ENCODE assay signal across 9 mouse cellular contexts in genomic region chr2:25291184-25292053, GRCm38 (mm10). TPM values are rescaled to one million over a fixed set of nuclear protein-coding genes. Genes with fewer than 3 reads are reported as not detected.
DNase-seq lines count a peak whose midpoint lies in the region; ATAC-seq and TF ChIP-seq lines count a peak whose summit lies in the region.
"Had no signal": no experiment of that assay in that cellular context is flagged by ENCODE, and none has a peak within 500 bp of the region (broad histone marks: within the 10 kb centered on the region; RNA-seq: fewer than 3 reads in every experiment).

No protein-coding gene starts in this region.

- H3K9ac ChIP-seq in heart, embryonic 16.5 days (ENCODE audit: low read length) = no peak overlapping the region
- no peak overlapping the region for H3K9ac ChIP-seq in liver, embryonic 16.5 days (ENCODE audit: low read depth, low read length)

- H3K4me1 ChIP-seq in testis, adult 2 months (ENCODE audit: control insufficient read depth, insufficient read depth, low read length) = peaks cover 8% of the 10 kb centered on the region
- peaks cover 13% of the 10 kb centered on the region for H3K4me1 ChIP-seq in heart, embryonic 16.5 days (ENCODE audit: control insufficient read depth, insufficient read depth, low read length)
- H3K4me1 ChIP-seq in liver, embryonic 16.5 days (ENCODE audit: control insufficient read depth, low read depth, low read length) = peaks cover 3% of the 10 kb centered on the region

- peak overlapping the region; percentile 76 for H3K4me3 ChIP-seq in testis, adult 2 months (ENCODE audit: control insufficient read depth, low read depth, low read length)
- peak overlapping the region; percentile 41 for H3K4me3 ChIP-seq in heart, embryonic 16.5 days (ENCODE audit: low read length)
- no peak overlapping the region; the same call in 1 of the 2 replicates for H3K4me3 ChIP-seq in liver, embryonic 16.5 days (ENCODE audit: low read depth, low read length)

- no peaks in the 10 kb centered on the region for H3K36me3 ChIP-seq in testis, adult 2 months (ENCODE audit: control insufficient read depth, insufficient read depth, low read length)
- H3K36me3 ChIP-seq in heart, embryonic 16.5 days (ENCODE audit: control insufficient read depth, insufficient read depth) = no peaks in the 10 kb centered on the region
- no peaks in the 10 kb centered on the region for H3K36me3 ChIP-seq in liver, embryonic 16.5 days (ENCODE audit: control insufficient read depth, insufficient read depth)

- TF ChIP-seq CTCF in testis, adult 2 months (IDR thresholded peaks at IDR 0.05; ENCODE audit: control insufficient read depth, insufficient read depth, insufficient replicate concordance, low read depth, low read length) = no peak

- H3K27me3 ChIP-seq in testis, adult 2 months (ENCODE audit: control insufficient read depth, insufficient read depth, low read length) = no peaks in the 10 kb centered on the region
- H3K27me3 ChIP-seq in heart, embryonic 16.5 days (ENCODE audit: control insufficient read depth, insufficient read depth, low read length) = peaks cover 82% of the 10 kb centered on the region
- peaks cover 57% of the 10 kb centered on the region for H3K27me3 ChIP-seq in liver, embryonic 16.5 days (ENCODE audit: control insufficient read depth, insufficient read depth, low read depth, low read length)

- ATAC-seq in heart, embryonic 16.5 days (replicated peaks; ENCODE audit: extremely low read depth, insufficient read depth, low FRiP score) = no peak
- ATAC-seq in liver, embryonic 16.5 days (ENCODE audit: low read depth) = no peak

- DNase-seq in testis, postnatal 14 days (ENCODE audit: low spot score) = no peak
- DNase-seq in thymus, postnatal 10 days (ENCODE audit: low spot score in 2 of 2) = no peak
- DNase-seq in spleen, postnatal 14 days (ENCODE audit: low spot score in 2 of 2) = no peak
- DNase-seq in right cerebral cortex, postnatal 36 days (ENCODE audit: low spot score in 2 of 2) = no peak
- DNase-seq in gastrocnemius, postnatal 4 days (ENCODE audit: low spot score in 2 of 2) = no peak

- no peak for TF ChIP-seq POLR2A in testis, adult 2 months (IDR thresholded peaks at IDR 0.05; ENCODE audit: control insufficient read depth, low read depth, low read length)

- 8% methylated on average over 32 of the region's 32 CpGs for WGBS in heart, embryonic 16.5 days
- 10% methylated on average over 32 of the region's 32 CpGs for WGBS in liver, embryonic 16.5 days (ENCODE audit: insufficient replicate concordance)

- no peak overlapping the region for H3K27ac ChIP-seq in testis, adult 2 months (ENCODE audit: control insufficient read depth, insufficient read depth, low read depth, low read length)
- no peak overlapping the region for H3K27ac ChIP-seq in heart, embryonic 16.5 days (ENCODE audit: low read length)
- no peak overlapping the region for H3K27ac ChIP-seq in liver, embryonic 16.5 days (ENCODE audit: low read length)

- H3K9me3 ChIP-seq in heart, embryonic 16.5 days (replicated peaks; ENCODE audit: control insufficient read depth, low read length) = no peaks in the 10 kb centered on the region
- no peaks in the 10 kb centered on the region for H3K9me3 ChIP-seq in liver, embryonic 16.5 days (replicated peaks; ENCODE audit: control insufficient read depth, low read length)

- no peak overlapping the region for H3K4me2 ChIP-seq in heart, embryonic 16.5 days (ENCODE audit: low read depth, low read length)
- H3K4me2 ChIP-seq in liver, embryonic 16.5 days (ENCODE audit: low read depth, low read length) = 0 out of 2 replicates have a peak overlapping the region, but pooled peaks have one; percentile 50

RNA-seq across cellular contexts. Expression of gene Lrrc26, which starts 1.7 kb away (rescaled TPM):
- polyA plus RNA-seq in testis, adult 2 months (2012; rRNA removed) = 3.5 and 4.3 TPM in 2 replicates
- 0.89 and 1.2 TPM in 2 replicates for polyA plus RNA-seq in heart, embryonic 16.5 days (2015; fragmentation: Nextera tagmentation; extraction: Ambion mirVana)
- not detected in 2 replicates for polyA plus RNA-seq in liver, embryonic 16.5 days (2015; fragmentation: Nextera tagmentation; extraction: Ambion mirVana)
- not detected for total RNA-seq in gastrocnemius, postnatal 4 days (2021)
- total RNA-seq: adrenal gland, postnatal 36 days had no signal

RNA-seq across cellular contexts. Expression of gene Tmem210, which starts 3.5 kb away (rescaled TPM):
- polyA plus RNA-seq in testis, adult 2 months (2012; rRNA removed) = 830 and 870 TPM in 2 replicates
- polyA plus RNA-seq in heart, embryonic 16.5 days (2015; fragmentation: Nextera tagmentation; extraction: Ambion mirVana) = not detected in 2 replicates
- polyA plus RNA-seq in liver, embryonic 16.5 days (2015; fragmentation: Nextera tagmentation; extraction: Ambion mirVana) = not detected in 2 replicates
- total RNA-seq in gastrocnemius, postnatal 4 days (2021) = not detected
- total RNA-seq: adrenal gland, postnatal 36 days had no signal

RNA-seq across cellular contexts. Expression of gene Anapc2, which starts 19.1 kb away (rescaled TPM):
- 29.3 and 32.3 TPM in 2 replicates for polyA plus RNA-seq in testis, adult 2 months (2012; rRNA removed)
- polyA plus RNA-seq in heart, embryonic 16.5 days (2015; fragmentation: Nextera tagmentation; extraction: Ambion mirVana) = 80.5 and 86.6 TPM in 2 replicates
- 40.1 and 40.5 TPM in 2 replicates for polyA plus RNA-seq in liver, embryonic 16.5 days (2015; fragmentation: Nextera tagmentation; extraction: Ambion mirVana)
- 10 to 100 TPM; 64.9 to 69.0 TPM for total RNA-seq in gastrocnemius, postnatal 4 days (2021)

RNA-seq across cellular contexts. Expression of gene Ssna1, which starts 19.2 kb away (rescaled TPM):
- 54.9 and 64.2 TPM in 2 replicates for polyA plus RNA-seq in testis, adult 2 months (2012; rRNA removed)
- polyA plus RNA-seq in heart, embryonic 16.5 days (2015; fragmentation: Nextera tagmentation; extraction: Ambion mirVana) = 154 and 157 TPM in 2 replicates
- polyA plus RNA-seq in liver, embryonic 16.5 days (2015; fragmentation: Nextera tagmentation; extraction: Ambion mirVana) = 94.7 and 111 TPM in 2 replicates
- 10 to 100 TPM; 55.9 to 58.1 TPM for total RNA-seq in gastrocnemius, postnatal 4 days (2021)

RNA-seq across cellular contexts. Expression of gene Grin1, which starts 27.6 kb away (rescaled TPM):
- polyA plus RNA-seq in testis, adult 2 months (2012; rRNA removed) = 0.38 and 0.75 TPM in 2 replicates
- polyA plus RNA-seq in heart, embryonic 16.5 days (2015; fragmentation: Nextera tagmentation; extraction: Ambion mirVana) = 0.14 TPM in 1 of 2 replicates, not detected in the other
- polyA plus RNA-seq in liver, embryonic 16.5 days (2015; fragmentation: Nextera tagmentation; extraction: Ambion mirVana) = 0.02 TPM in 1 of 2 replicates, not detected in the other
- total RNA-seq in gastrocnemius, postnatal 4 days (2021) = under 1 TPM; 0.17 to 0.26 TPM

Comparison
In these comparisons a context has a peak if more than half of its experiments do, and no peak if none do; other contexts are left out.
1. RNA of gene Tmem210, which starts 3.5 kb away (polyA plus RNA-seq): 830 to 870 TPM in testis, adult 2 months; not detected in heart, embryonic 16.5 days and not detected in liver, embryonic 16.5 days; every median in the first group is over 100 times any median in the second.